Mouse (Mus musculus) spleen, adult 12 weeks (tissue): Measurements from ENCODE around the gene Rfwd3.
A peak's percentile ranks its signal among the peaks of the same experiment; 100 is the strongest.
"Not testable (repeated sequence)": the region's sequence is repeated elsewhere in the genome, so short reads cannot be mapped to it uniquely, and the experiment has no call there.

Experiments
- DNase-seq: peaks from one replicate; pipeline ENCODE4 v3.0.0; 2022; ENCODE audit warnings: low spot score

Gene Rfwd3

GRCm38 (mm10) chr8:111285603-111286002, 14.4 kb downstream of the Rfwd3 start:
- no peak for DNase-seq

GRCm38 (mm10) chr8:111282093-111282492, 17.9 kb downstream of the Rfwd3 start:
- DNase-seq: no peak

- no peak for DNase-seq
These were observed 31.7 kb downstream of the Rfwd3 start for GRCm38 (mm10) chr8:111268277-111268676.

GRCm38 (mm10) chr8:111266161-111266560, 33.9 kb downstream of the Rfwd3 start:
- DNase-seq: not testable (repeated sequence)

GRCm38 (mm10) chr8:111264693-111265220, 35.3 kb downstream of the Rfwd3 start:
- DNase-seq: no peak

- no peak for DNase-seq
These were observed 38.0 kb downstream of the Rfwd3 start for GRCm38 (mm10) chr8:111261981-111262381.

- DNase-seq: no peak
These were observed 39.8 kb downstream of the Rfwd3 start for GRCm38 (mm10) chr8:111260251-111260650.

- DNase-seq: no peak
These were observed 40.6 kb downstream of the Rfwd3 start for GRCm38 (mm10) chr8:111259408-111259741.

- DNase-seq: peak; percentile 94
These were observed 41.2 kb downstream of the Rfwd3 start, which contains the start of gene Glg1 for GRCm38 (mm10) chr8:111258631-111259407. Glg1 (minus strand) TSS chr8:111259216.

GRCm38 (mm10) chr8:111258010-111258630, 41.9 kb downstream of the Rfwd3 start:
- no peak for DNase-seq

GRCm38 (mm10) chr8:111252487-111253112, 47.4 kb downstream of the Rfwd3 start:
- DNase-seq: no peak

- DNase-seq: no peak
These were observed 49.9 kb downstream of the Rfwd3 start for GRCm38 (mm10) chr8:111250111-111250510.

GRCm38 (mm10) chr8:111248136-111248535, 51.9 kb downstream of the Rfwd3 start:
- DNase-seq: no peak

GRCm38 (mm10) chr8:111246864-111247263, 53.2 kb downstream of the Rfwd3 start:
- DNase-seq: not testable (repeated sequence)

- no peak for DNase-seq
These were observed 53.7 kb downstream of the Rfwd3 start for GRCm38 (mm10) chr8:111246287-111246830.

- no peak for DNase-seq
These were observed 62.7 kb downstream of the Rfwd3 start for GRCm38 (mm10) chr8:111237301-111237700.

GRCm38 (mm10) chr8:111233730-111234129, 66.3 kb downstream of the Rfwd3 start:
- no peak for DNase-seq

- DNase-seq: no peak
These were observed 75.9 kb downstream of the Rfwd3 start for GRCm38 (mm10) chr8:111224153-111224552.
